Mouse (Mus musculus) liver, postnatal 0 days (tissue): ENCODE measurements around the gene Gm7945. TPM values are rescaled to one million over a fixed set of nuclear protein-coding genes. Genes with fewer than 3 reads are reported as not detected.
"Not testable (repeated sequence)": the region's sequence is repeated elsewhere in the genome, so short reads cannot be mapped to it uniquely, and the experiment has no call there.

Experiments
- ATAC-seq: fragments of 200-750 bp; cut with Nextera tagmentation; 2 replicates; pipeline ENCODE4 v1.8.0; 2017; ENCODE audit warnings: mild to moderate bottlenecking, moderate library complexity
- DNase-seq: peaks from one replicate; pipeline ENCODE4 v3.0.0-alpha.2; 2016
- H3K27ac ChIP-seq: fragments of 300-500 bp; sonication (generic); 2 replicates; pipeline ENCODE4 v1.5.1; 2014; ENCODE audit warnings: antibody characterized with exemption, moderate library complexity, mild to moderate bottlenecking, low read depth
- H3K27me3 ChIP-seq: fragments of 300-500 bp; sonication (generic); 2 replicates; pipeline ENCODE4 v1.6.1; 2014; ENCODE audit warnings: low read length, control low read depth, mixed read lengths; ENCODE audit not compliant: insufficient read depth
- H3K36me3 ChIP-seq: fragments of 300-500 bp; sonication (generic); replicated peaks from 2 replicates; pipeline ENCODE4 v1.6.1; 2014; ENCODE audit warnings: mild to moderate bottlenecking, control low read depth, low read length, moderate library complexity, mixed read lengths; ENCODE audit not compliant: insufficient read depth
- H3K4me1 ChIP-seq: fragments of 300-500 bp; sonication (generic); 2 replicates; pipeline ENCODE4 v1.6.1; 2014; ENCODE audit warnings: antibody characterized with exemption, mild to moderate bottlenecking, control low read depth; ENCODE audit not compliant: insufficient read depth
- H3K4me2 ChIP-seq: fragments of 300-500 bp; sonication (generic); 2 replicates; pipeline ENCODE4 v1.6.1; 2014; ENCODE audit warnings: low read depth, mild to moderate bottlenecking, low read length, moderate library complexity, mixed read lengths
- H3K4me3 ChIP-seq: fragments of 300-500 bp; sonication (generic); 2 replicates; pipeline ENCODE4 v1.5.1; 2014; ENCODE audit warnings: low read depth, low read length
- H3K9ac ChIP-seq: fragments of 300-500 bp; sonication (generic); replicated peaks from 2 replicates; pipeline ENCODE4 v1.6.1; 2014; ENCODE audit warnings: mild to moderate bottlenecking, moderate library complexity
- H3K9me3 ChIP-seq: fragments of 300-500 bp; sonication (generic); 2 replicates; pipeline ENCODE4 v1.6.1; 2016; ENCODE audit warnings: mild to moderate bottlenecking, control low read depth, low read length, mixed read lengths
- CTCF ChIP-seq: sonication (generic); IDR thresholded peaks from 2 replicates; pipeline ENCODE4 v1.5.1; 2016; ENCODE audit warnings: antibody characterized with exemption, low read depth
- WGBS: fragments of 180-500 bp; shearing (Covaris S2); extraction: QIAGEN DNeasy Blood & Tissue Kit; methylation state at CpG from one replicate; pipeline ENCODE4 v1.1.7; 2014; ENCODE audit not compliant: insufficient replicate concordance; 5-methylcytosine and 5-hydroxymethylcytosine counted together
- polyA plus RNA-seq: library from polyadenylated mRNA; unstranded; fragments of >200 nt; fragmentation: Nextera tagmentation; extraction: Ambion mirVana; gene quantifications from 2 replicates; pipeline ENCODE4 v1.2.1, GENCODE M21; 2015

Gm7945 gene
- polyA plus RNA-seq, result not detected in 2 replicates

DNA sequence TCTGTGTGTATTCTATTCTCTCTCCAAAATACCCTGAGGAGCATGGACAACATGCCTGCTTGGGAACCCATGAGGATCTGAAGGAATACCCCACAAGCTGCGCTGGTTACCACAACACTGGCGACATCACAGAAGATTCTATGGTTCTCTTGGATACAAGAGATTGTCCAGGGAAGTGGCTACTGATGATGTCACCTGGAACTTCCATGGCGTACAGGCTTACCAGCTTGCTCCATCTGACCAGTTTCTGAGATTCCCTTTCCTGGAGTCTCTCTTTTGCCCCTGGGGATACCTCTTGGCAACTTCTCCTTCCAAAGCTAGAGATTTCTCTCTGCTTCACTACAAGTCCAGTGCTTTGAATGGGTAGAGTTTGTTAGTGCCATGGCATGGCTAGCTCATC lies at the start of gene Gm7945:
Gm7945 (minus strand) TSS at position 101 of the 400 bp plus-strand sequence.
- no CpG with 5 or more reads among the region's 3 CpGs for WGBS
- H3K4me3 ChIP-seq, H3K9ac ChIP-seq, H3K4me2 ChIP-seq, H3K27me3 ChIP-seq, DNase-seq, H3K4me1 ChIP-seq, H3K9me3 ChIP-seq, H3K27ac ChIP-seq, ATAC-seq, H3K36me3 ChIP-seq: not testable (repeated sequence)

- not testable (repeated sequence) for H3K27ac ChIP-seq, ATAC-seq, H3K4me2 ChIP-seq, H3K9me3 ChIP-seq, H3K4me1 ChIP-seq, H3K36me3 ChIP-seq, H3K27me3 ChIP-seq, H3K4me3 ChIP-seq, H3K9ac ChIP-seq
- 9% methylated on average over 11 of the region's 16 CpGs for whole genome bisulfite sequencing
- peak; percentile 32 for TF ChIP-seq CTCF
- DNase-seq, result peak; percentile 14
These were observed 39.4 kb upstream of the Gm7945 start for GRCm38 (mm10) chr14:41425393-41426075.

DNA sequence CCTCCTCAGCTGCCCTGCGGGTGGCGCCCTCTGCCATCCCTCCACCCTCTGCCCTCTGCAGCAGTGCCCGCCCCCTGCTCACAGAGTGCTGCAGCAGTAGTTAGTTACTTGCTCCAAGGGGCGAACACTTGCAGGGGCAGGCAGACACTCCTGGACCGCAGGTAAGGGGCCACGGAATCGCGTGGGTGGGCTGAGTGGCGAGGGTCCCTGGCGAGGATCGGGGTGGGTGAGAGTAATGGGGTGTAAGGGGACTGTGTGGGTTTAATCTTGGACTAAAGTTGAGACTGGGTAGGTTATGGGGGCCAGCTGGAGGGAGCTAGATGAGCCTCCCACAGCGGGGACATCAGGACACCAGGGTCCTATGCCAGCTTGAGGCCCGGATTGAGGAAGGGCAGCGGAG lies 38.5 kb upstream of the Gm7945 start:
- ATAC-seq, H3K36me3 ChIP-seq, H3K27ac ChIP-seq, H3K9me3 ChIP-seq, H3K4me2 ChIP-seq, H3K9ac ChIP-seq, H3K4me3 ChIP-seq, H3K4me1 ChIP-seq, H3K27me3 ChIP-seq: not testable (repeated sequence)
- peak; percentile 4 for DNase-seq
- WGBS, result 12% methylated on average over 13 of the region's 14 CpGs

DNA sequence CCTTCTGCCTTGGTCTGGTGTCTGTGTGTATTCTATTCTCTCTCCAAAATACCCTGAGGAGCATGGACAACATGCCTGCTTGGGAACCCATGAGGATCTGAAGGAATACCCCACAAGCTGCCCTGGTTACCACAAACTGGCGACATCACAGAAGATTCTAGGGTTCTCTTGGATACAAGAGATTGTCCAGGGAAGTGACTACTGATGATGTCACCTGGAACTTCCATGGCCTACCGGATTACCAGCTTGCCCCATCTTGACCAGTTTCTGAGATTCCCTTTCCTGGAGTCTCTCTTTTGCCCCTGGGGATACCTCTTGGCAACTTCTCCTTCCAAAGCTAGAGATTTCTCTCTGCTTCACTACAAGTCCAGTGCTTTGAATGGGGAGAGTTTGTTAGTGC lies 22.0 kb upstream of the Gm7945 start, which contains the start of gene Gm6482:
Gm6482 (minus strand) TSS at position 101 of the 400 bp plus-strand sequence.
- not testable (repeated sequence) for H3K9me3 ChIP-seq, H3K9ac ChIP-seq, ATAC-seq, H3K4me2 ChIP-seq, H3K4me3 ChIP-seq, DNase-seq, H3K36me3 ChIP-seq, H3K27me3 ChIP-seq, H3K27ac ChIP-seq, H3K4me1 ChIP-seq
- no CpG with 5 or more reads among the region's 2 CpGs for WGBS

DNA sequence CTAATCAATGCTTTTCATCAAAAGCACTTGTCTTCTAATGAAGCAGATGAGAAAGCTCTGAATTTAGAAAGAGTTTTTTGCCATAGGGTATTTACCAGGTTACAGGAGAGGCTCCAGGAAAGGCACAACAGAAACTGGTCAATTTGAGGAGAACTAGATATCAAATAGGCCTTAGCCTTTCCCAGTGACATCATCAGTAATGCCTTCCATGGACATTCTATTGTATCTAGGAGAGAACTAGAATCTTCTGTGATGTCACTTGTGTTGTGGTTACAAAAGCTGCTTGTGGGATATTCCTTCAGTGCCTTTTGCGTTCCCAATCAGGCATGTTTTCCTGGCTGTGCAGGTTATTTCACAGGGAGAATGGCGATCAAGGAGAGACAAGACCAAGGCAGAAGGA lies 37.9 kb downstream of the Gm7945 start, which contains the start of gene Gm5798:
Gm5798 (plus strand) TSS at position 301 of the 400 bp plus-strand sequence.
- H3K9me3 ChIP-seq, DNase-seq, H3K27me3 ChIP-seq, H3K4me2 ChIP-seq, H3K4me3 ChIP-seq, ATAC-seq, H3K9ac ChIP-seq, H3K27ac ChIP-seq, H3K36me3 ChIP-seq, H3K4me1 ChIP-seq: not testable (repeated sequence)
- WGBS, result 41% methylated on average over 2 of the region's 2 CpGs

Other genes with a start within 250 kb of the Gm7945 start
- gene Mbl1, start 234.9 kb downstream of the Gm7945 start, polyA plus RNA-seq, result 66.5 and 67.0 TPM in 2 replicates
- 1.9 and 2.0 TPM in 2 replicates for gene Sftpd, start 201.2 kb downstream of the Gm7945 start, polyA plus RNA-seq
- gene Gm2832, start 107.6 kb downstream of the Gm7945 start, polyA plus RNA-seq, result not detected in 2 replicates
- gene Gm5798, start 37.8 kb downstream of the Gm7945 start, polyA plus RNA-seq, result not detected in 2 replicates
- gene Gm6482, start 21.9 kb upstream of the Gm7945 start, polyA plus RNA-seq, result not detected in 2 replicates
- gene Gm7954, start 67.1 kb upstream of the Gm7945 start, polyA plus RNA-seq, result not detected in 2 replicates
- not detected in 2 replicates for gene Gm3486, start 103.1 kb upstream of the Gm7945 start, polyA plus RNA-seq
- gene Gm7970, start 169.2 kb upstream of the Gm7945 start, polyA plus RNA-seq, result not detected in 2 replicates
- gene 1700049E17Rik2, start 186.8 kb upstream of the Gm7945 start, polyA plus RNA-seq, result not detected in 2 replicates
- not detected in 2 replicates for gene Gm3072, start 238.2 kb upstream of the Gm7945 start, polyA plus RNA-seq